Mouse (Mus musculus) G1E-ER4 (cell line): Measurements from ENCODE around the gene Ralgps1. TPM values are rescaled to one million over a fixed set of nuclear protein-coding genes. Genes with fewer than 3 reads are reported as not detected.

ENCODE experiments used
- GATA1 ChIP-seq: IDR thresholded peaks from one replicate; pipeline ENCODE4 v1.8.0; 2012; ENCODE audit warnings: low read length, inconsistent platforms
- polyA plus RNA-seq: library from polyadenylated mRNA; stranded (reverse); fragments of >175 nt; gene quantifications from 2 replicates; pipeline ENCODE4 v1.2.3, GENCODE M21; 2012

Ralgps1 gene
- polyA plus RNA-seq, 1 experiment, result 1.3 TPM

- no peak for TF ChIP-seq GATA1
These were observed 23.7 kb downstream of the Ralgps1 start for GRCm38 (mm10) chr2:33347607-33348006.

GRCm38 (mm10) chr2:33346749-33347148 lies 24.5 kb downstream of the Ralgps1 start:
- no peak for TF ChIP-seq GATA1

GRCm38 (mm10) chr2:33345956-33346355 lies 25.3 kb downstream of the Ralgps1 start:
- no peak for TF ChIP-seq GATA1

- no peak for TF ChIP-seq GATA1
These were observed 25.8 kb downstream of the Ralgps1 start for GRCm38 (mm10) chr2:33345475-33345874.

GRCm38 (mm10) chr2:33343413-33343812 lies 27.9 kb downstream of the Ralgps1 start:
- TF ChIP-seq GATA1, result no peak

GRCm38 (mm10) chr2:33342148-33342547 lies 29.1 kb downstream of the Ralgps1 start:
- TF ChIP-seq GATA1, result no peak

GRCm38 (mm10) chr2:33335789-33336188 lies 35.5 kb downstream of the Ralgps1 start:
- TF ChIP-seq GATA1, result no peak

GRCm38 (mm10) chr2:33329622-33330021 lies 41.7 kb downstream of the Ralgps1 start:
- no peak for TF ChIP-seq GATA1

- no peak for TF ChIP-seq GATA1
These were observed 42.3 kb downstream of the Ralgps1 start for GRCm38 (mm10) chr2:33328941-33329340.

GRCm38 (mm10) chr2:33325359-33325758 lies 45.9 kb downstream of the Ralgps1 start:
- no peak for TF ChIP-seq GATA1

GRCm38 (mm10) chr2:33323799-33324595 lies 47.3 kb downstream of the Ralgps1 start:
- no peak for TF ChIP-seq GATA1

- TF ChIP-seq GATA1, result no peak
These were observed 49.6 kb downstream of the Ralgps1 start for GRCm38 (mm10) chr2:33321641-33322040.

GRCm38 (mm10) chr2:33321031-33321430 lies 50.3 kb downstream of the Ralgps1 start:
- no peak for TF ChIP-seq GATA1

- no peak for TF ChIP-seq GATA1
These were observed 50.7 kb downstream of the Ralgps1 start for GRCm38 (mm10) chr2:33320568-33320967.

GRCm38 (mm10) chr2:33319934-33320333 lies 51.4 kb downstream of the Ralgps1 start:
- TF ChIP-seq GATA1, result no peak

GRCm38 (mm10) chr2:33319455-33319854 lies 51.8 kb downstream of the Ralgps1 start:
- no peak for TF ChIP-seq GATA1

- no peak for TF ChIP-seq GATA1
These were observed 52.8 kb downstream of the Ralgps1 start for GRCm38 (mm10) chr2:33318491-33318964.
